Mouse (Mus musculus) adrenal gland, postnatal 10 days (tissue): ENCODE measurements around the gene Lgals1. TPM values are rescaled to one million over a fixed set of nuclear protein-coding genes. Genes with fewer than 3 reads are reported as not detected.

Experiments
- DNase-seq: peaks from one replicate; pipeline ENCODE4 v3.0.0; 2021; ENCODE audit warnings: mixed read lengths
- total RNA-seq, 2 experiments: library from RNA; stranded (reverse); gene quantifications; 2 replicates each; pipeline ENCODE4 v1.2.3; 2021

Gene Lgals1
- total RNA-seq, 2 experiments from 2014 or later, result 601 to 606 TPM

DNA sequence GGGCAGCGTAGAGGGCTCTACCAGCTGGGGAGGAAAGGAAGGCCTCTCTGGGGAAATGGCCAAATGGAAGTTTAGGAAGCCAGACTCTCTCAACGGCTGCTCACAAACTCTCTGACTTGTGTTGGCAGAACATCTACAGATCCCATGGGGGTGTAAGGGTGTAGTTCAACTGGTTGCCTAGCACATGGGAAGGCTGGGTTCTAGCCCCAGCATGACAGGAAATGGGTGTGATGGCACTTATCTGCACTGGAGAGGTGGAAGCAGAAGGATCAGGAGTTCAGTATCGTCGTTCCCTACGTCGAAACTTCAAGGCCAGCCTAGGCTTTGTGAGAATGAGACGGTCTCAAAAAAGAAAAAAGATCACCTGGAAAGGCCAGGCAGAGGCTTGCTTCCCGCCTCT lies 17.5 kb upstream of the Lgals1 start:
- no peak for DNase-seq

- DNase-seq, result peak; percentile 58
Observed at GRCm38 (mm10) chr15:78912040-78912439, 14.5 kb upstream of the Lgals1 start.

- peak; percentile 95 for DNase-seq
Observed at GRCm38 (mm10) chr15:78913632-78914090, 12.9 kb upstream of the Lgals1 start, which contains the start of gene Pdxp. TSS of gene Pdxp (plus strand) at chr15:78913919.

DNA sequence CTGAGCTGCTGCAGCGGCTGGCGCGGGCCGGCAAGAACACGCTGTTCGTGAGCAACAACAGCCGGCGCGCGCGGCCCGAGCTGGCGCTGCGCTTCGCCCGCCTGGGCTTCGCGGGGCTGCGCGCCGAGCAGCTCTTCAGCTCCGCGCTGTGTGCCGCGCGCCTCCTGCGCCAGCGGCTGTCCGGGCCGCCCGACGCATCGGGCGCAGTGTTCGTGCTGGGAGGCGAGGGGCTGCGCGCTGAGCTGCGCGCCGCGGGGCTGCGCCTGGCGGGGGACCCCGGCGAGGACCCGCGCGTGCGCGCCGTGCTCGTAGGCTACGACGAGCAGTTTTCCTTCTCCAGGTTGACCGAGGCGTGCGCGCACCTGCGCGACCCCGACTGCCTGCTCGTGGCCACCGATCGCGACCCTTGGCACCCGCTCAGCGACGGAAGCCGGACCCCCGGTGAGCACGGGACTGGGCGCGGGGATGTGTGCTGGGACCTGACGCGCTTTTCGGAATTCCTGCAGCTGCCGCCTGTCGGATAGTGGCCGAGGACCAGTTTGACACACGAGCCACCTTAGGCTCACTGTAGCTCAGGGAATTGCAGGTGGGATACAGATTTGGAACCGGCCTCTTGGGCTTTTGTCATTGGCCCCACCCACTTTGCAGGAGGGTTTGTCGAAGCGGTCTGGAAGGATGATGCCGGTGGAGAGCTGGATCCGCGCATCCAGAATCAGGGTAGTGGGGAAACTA lies 12.3 kb upstream of the Lgals1 start:
- no peak for DNase-seq

GRCm38 (mm10) chr15:78914823-78915659 lies 11.5 kb upstream of the Lgals1 start:
- DNase-seq, result no peak

- DNase-seq, result peak; percentile 77
Observed at GRCm38 (mm10) chr15:78915660-78916017, 10.9 kb upstream of the Lgals1 start.

GRCm38 (mm10) chr15:78916052-78916826 lies 10.3 kb upstream of the Lgals1 start:
- DNase-seq, result no peak

GRCm38 (mm10) chr15:78918126-78918525 lies 8.4 kb upstream of the Lgals1 start:
- DNase-seq, result no peak

DNA sequence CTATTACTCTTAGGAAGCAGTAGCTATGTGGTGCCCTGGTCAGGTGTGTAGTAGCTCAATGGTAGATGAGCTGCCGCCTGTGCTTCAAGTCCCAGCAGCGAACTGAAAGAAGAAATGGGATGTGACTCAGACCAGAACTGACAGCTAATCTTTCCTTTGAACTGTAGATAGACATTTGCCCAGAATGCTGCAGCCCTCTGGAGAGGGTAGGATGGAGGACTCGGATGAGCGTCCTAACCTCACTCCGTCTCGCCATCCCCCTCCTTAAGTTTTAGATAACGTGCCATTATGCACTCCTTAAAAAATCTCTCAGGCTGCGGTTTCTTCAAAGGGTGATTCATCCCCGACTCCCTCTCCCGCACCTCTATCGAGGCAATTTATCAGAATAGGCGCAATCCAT lies 6.6 kb upstream of the Lgals1 start:
- DNase-seq, result no peak

DNA sequence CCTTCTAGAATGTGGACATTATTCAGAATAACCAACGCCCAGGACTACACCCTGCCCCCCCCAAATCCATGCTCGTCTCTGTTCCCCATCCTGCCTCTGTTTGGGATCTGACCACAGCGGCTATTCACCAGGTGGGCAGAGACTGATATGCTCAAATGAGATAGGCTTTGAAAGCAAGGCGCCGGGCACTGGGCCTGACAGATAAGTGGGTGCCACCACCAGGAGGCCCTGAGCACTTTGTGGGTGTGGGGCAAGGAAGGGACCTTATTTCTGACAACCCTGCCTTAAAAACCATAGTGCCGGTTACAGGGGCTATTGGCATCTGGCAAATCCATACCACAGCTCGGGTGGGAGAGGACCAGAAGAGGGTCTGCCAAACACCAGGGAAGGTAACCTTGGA lies 3.8 kb upstream of the Lgals1 start:
- no peak for DNase-seq

DNA sequence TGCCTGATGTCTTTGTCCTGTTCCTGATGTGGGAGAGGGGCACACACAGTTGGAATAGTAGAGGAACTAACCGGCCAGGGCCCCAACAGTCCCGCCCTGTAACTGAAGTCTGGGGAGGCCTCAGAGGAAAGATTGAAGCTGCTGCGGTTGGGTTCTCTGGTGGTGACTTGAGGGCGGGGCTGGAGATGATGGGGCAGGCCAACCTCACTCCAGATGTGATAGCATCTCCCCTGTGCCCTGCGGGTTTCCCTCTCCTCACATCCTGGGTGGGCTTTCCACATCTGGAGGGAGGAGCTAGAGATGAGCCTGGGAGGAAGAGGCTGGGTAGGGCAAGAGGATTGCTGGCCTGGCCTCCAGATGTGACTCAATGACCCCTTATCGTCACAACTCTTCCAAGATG lies 2.9 kb upstream of the Lgals1 start:
- no peak for DNase-seq

GRCm38 (mm10) chr15:78925129-78925528 lies 1.4 kb upstream of the Lgals1 start:
- peak; percentile 69 for DNase-seq

DNA sequence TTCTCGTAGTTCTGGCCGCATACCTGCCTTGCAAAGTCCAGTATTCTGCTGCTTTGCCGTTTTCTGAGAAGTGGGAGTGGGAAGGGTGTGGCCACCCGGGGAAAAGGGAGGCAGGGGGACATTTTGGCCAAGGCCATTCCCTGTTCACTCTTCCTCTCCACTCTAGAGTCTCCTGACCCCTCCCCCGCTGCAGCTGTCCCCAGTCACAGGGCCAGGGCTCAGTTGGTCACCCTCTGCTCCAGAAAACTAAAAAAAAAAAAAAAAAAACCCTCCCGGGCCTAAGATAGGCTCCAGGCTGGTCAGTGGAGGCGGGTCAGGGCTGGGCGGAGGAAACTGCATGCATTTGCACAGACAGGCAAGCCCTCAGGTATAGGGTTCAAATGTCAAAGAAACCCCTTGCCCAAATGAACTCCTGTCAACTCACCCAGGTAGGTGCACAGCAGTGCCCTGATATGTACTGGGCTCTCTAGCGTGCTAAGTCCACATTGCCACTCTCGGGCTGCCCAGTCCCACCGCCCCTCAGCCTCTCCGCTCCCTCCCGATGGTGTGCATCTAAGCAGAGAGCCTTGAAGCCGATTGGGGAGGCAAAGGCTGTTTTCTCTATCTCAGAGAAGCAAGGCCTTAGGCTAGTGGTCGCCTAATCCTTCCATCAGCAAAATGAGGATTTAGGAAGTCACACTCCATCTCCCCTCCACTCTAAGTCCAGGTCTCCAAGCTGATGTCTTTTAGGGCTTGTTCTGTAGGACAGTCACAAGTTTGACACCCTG lies 679 bp downstream of the Lgals1 start:
- DNase-seq, result peak; percentile 62

- DNase-seq, result peak; percentile 86
Observed at GRCm38 (mm10) chr15:78927788-78928457, 1.4 kb downstream of the Lgals1 start.

DNA sequence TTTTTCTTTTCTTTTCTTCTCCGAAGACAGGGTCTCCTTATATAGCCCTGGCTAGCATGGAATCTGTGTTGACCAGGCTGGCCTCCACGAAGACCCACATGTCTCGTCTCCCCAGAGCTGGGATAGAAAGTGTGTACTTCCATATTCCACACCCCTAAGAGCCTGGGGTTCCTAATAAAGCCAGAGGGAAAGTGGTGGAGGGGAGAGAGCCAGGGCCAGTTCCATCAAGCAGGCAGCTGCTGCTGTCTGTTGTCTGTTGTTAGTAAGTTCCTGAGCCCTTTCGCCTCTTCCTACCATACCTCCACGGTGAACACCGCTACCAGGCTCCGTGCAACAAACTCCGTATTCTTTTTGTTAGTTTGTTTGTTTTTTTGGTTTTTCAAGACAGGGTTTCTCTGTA lies 2.0 kb downstream of the Lgals1 start:
- no peak for DNase-seq

DNA sequence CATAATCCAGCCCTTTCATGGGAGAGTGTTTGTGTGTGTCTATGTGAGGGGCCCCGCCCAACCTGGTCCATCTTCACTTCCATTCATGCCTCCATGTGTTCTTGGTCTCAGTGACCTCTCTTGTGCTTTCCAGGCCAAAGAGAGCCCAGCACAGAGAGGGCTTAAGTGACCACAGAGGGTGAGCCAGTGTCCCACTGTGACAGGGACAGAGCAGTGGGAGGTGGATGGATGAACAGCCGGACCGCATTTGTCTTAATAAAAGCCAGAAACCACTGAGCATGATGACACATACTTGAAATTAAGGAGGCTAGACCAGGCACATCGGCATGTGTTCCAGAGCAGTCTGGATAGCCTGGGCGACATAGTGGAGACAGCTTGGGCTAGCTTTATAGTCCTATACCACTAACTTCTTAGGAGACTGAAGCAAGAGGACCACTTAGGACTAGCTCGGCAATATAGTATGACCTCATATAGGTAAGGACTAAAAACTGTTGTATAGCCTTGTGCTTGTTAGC lies 3.7 kb downstream of the Lgals1 start:
- DNase-seq, result no peak

DNA sequence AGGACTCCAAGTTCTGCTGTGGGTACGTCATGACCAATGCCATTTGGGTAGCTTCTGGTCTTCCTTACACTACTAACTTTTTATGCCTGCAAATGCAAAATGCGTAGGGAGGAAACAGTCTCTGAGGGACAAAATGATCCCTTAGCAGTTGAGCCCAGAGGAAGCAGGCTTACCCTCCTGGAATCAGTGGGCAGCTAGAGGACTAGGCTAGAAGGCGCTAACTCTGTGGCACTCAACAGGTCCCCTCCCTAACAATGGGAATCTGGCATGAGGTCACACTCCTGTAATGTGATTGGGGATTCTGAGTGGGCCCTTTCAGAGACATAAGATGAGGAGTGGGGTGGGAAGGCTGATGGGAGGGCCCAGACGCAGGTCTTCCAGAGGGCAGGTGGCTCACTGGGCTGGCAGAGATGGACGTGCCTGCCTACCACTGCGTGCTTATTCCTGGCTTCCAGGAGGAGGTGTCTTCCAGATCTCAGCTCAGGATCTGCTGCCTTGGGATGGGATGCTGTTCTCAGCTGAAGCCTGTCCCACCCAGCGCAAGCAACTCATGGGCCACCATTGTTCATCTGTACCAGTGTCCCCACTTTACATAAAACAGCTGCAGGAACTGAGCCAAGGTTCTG lies 4.4 kb downstream of the Lgals1 start:
- DNase-seq, result no peak

DNA sequence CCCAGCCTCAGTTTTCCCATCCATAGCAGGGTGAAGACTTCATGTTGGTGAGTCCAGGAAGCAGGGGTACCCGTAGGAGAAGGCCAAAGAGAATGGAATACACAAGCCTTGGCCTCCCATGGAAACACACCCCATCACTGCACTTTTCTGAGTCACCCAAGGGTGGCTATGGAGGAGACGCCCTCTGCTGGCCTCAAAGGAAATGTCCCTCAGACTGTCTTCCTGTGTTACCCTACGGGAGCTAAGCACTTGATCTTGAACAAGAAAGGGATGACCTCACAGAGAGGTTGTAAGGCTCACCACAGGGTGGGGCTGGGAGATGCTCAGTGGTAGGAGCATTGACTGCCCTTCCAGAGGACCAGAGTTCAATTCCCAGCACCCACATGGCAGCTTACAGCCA lies 5.1 kb downstream of the Lgals1 start:
- DNase-seq, result peak; percentile 75

GRCm38 (mm10) chr15:78934784-78935320 lies 8.3 kb downstream of the Lgals1 start, which contains the start of gene Nol12:
TSS of gene Nol12 (plus strand) at chr15:78934933.
- peak; percentile 86 for DNase-seq

GRCm38 (mm10) chr15:78936403-78936802 lies 9.9 kb downstream of the Lgals1 start:
- no peak for DNase-seq
